Mouse (Mus musculus) ES-E14 (cell line): ENCODE measurements around the gene Efr3b.

Experiments
- CHD2 ChIP-seq: IDR thresholded peaks from 2 replicates; pipeline ENCODE4 v1.6.1; 2014; ENCODE audit warnings: mild to moderate bottlenecking, low read depth, low read length, inconsistent platforms
- MAFK ChIP-seq: IDR thresholded peaks from 2 replicates; pipeline ENCODE4 v1.6.1; 2014; ENCODE audit warnings: mild to moderate bottlenecking, low read depth, low read length, inconsistent platforms; ENCODE audit not compliant: insufficient read depth
- ZC3H11A ChIP-seq: IDR thresholded peaks from 2 replicates; pipeline ENCODE4 v1.6.1; 2012; ENCODE audit warnings: low read depth, mild to moderate bottlenecking, inconsistent platforms, low read length, borderline replicate concordance

DNA sequence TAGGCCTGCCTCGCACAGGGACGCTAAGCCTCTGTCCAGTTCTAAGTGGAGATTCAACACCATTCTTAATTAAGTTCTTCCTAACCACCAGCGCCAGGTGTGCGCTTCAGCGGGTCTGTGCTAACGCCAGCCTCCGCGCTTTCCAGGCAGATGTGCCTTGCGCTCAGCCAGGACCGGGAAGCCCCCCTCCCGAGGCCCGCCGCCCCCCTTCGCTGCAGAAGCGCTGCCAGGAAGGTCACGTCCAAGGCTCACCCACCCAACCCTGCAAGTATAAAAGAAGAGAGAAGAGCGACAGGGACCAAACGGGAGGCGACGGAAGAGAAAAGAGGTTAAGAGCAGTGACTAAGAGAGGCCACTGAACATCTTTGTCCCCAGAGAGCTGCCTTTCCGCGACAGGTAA lies 84.1 kb downstream of the Efr3b start, which contains the start of gene Pomc:
- TF ChIP-seq CHD2, result no peak
- no peak for TF ChIP-seq ZC3H11A
- no peak for TF ChIP-seq MAFK
